Mouse (Mus musculus): ENCODE results near the gene Calm3.

The Calm3 gene

DNA sequence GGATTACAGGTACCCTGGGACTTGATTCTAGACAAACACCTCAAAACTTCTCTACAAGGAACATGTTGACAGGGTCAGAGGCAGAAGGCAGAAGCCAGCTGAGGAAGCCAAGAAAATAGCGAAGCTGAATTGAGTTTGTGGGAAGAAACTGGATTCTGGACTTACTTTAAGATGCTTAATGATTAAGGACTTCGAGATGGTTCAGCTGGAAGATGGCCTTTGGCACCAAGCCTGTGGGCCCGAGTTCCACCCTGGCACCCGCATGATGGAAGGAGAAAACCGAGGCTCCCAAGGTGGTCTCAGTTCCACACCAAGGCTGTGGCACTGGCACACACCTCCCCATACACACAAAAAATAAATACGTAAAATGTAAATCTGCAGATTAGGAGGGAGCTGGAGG lies 33.4 kb downstream of the Calm3 start:
- no peak for DNase-seq (ENCODE audit: low spot score)

DNA sequence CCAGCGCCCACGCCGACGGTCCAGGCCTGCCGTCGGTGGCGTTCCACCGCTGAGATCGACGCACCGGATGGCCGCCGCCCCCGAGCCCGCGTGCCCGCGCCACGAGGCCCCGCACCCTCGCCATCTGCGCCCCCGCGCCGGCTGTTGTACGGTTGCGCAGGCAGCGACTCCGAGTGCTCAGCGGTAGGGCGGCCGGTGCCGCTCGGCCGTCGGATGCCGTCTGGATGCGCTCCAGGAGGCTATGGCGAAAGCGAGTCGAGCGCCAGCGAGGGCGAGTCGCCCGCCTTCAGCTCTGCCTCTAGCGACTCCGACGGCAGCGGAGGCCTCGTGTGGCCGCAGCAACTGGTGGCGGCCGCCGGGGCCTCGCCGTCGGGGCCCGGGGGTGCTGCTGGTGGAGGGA lies 38.0 kb downstream of the Calm3 start:
- DNase-seq (ENCODE audit: low spot score), result no peak

DNA sequence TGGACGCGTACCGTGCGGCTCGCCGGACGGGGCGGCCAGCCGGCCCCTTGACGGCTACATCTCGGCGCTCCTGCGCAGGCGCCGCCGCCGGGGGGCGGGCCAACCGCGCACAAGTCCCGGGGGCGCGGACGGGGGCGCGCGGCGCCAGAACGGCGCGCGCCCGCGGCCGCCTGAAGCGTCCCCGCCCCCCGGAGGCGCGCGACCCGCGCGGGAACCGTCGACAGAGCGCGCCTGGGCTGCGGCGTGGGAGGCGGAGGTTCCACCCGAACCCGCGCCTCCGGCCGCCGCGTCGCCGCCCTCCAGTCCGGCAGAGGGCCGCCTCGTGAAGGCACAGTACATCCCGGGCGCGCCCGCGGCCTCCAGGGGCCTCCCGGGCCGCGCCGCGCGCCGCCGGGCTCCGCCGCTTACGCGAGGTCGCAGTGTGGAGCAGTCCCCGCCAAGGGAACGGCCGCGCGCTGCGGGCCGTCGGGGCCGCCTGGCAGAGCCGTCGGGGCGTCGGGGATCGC lies 38.6 kb downstream of the Calm3 start:
- DNase-seq (ENCODE audit: low spot score), result peak; percentile 32

DNA sequence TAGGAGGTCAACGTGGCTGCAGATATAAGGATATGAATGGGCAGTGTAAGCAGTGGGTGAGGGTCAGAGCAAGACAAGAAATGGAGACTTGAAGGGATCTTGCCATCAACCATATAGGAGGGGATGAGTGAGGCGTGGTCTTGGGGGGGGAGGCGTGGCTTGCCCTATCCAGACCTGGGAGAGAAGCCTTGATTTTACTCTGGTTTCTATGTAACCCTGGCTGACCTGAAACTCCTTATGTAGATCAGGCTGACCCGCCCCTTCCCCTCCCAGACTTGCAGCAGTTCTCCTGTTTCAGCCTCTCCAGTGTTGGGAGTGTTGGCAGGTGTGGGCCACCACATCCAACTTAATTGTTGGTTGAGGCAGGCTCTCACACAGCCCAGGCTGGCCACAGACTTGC lies 39.6 kb downstream of the Calm3 start:
- no peak for DNase-seq (ENCODE audit: low spot score)

DNA sequence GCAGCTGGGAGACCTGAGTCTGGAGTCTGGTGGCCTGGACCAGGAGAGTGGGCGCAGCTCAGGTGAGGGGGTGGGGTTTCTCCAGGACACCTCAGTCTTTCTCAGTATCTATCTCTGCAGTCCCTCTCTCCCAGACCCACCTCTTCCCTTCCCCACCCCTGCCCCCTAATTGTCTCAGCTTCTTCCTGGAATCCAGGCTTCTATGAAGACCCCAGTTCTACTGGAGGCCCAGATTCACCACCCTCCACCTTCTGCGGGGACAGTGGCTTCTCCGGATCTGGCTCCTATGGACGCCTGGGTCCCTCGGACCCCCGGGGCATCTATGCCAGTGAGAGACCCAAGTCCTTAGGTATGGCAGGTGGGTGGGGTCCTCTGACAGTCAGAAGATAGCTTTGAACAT lies 40.8 kb downstream of the Calm3 start:
- no peak for DNase-seq (ENCODE audit: low spot score)

DNA sequence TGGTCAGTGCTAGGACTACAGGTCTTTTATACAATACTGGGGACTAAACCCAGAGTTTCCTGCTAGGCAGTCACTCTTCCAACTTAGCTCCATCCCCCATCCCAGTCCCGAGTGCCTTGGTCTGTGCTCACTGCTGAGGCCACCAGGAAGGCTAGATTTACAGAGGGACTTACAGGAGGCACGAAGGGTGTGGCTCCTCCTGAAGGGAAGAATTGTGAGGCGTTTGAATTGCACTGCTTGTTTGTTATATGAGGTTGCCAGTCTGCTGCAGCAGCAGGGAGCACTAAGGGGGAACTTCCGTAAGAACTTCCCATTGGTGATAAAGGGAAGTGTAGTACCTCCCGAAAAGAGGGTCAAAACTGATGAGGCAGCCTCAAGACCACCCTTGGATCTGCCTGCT lies 43.3 kb downstream of the Calm3 start:
- no peak for DNase-seq (ENCODE audit: low spot score)

DNA sequence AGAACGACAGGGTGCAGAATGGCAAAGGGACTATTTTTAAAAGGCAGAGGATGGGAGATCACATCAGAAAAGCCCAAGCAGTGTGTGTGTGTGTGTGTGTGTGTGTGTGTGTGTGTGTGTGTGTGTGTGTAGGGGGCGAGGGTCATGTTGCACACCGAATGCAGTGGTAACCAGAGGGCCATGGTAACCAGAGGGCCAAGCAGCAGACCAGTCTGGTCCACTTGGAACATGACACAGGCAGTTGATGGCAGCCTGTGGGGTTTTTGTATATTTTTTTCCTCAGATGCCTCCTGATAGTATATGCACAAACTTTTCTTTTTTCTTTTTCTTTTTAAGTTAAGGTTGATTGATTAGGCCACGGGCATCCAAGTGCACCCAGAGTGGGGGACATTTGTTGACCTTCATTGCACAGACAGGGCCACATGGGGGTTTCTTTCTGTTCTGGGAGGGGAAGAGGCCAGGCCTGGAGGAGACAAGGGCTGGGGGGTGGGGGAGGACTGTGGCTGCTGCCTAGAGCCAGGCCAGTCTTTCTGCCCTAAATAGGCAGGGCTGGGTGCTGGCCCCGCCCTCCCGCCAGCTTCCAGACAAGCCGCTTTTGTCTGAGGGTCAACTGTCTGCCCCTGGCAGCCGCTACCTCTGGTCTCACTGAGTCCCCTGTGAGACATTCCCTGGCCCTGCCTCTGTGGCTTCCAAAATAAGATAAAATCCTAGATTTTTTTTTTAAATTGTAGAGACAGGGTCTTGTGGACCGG lies 43.9 kb downstream of the Calm3 start:
- DNase-seq (ENCODE audit: low spot score), result peak; percentile 88

DNA sequence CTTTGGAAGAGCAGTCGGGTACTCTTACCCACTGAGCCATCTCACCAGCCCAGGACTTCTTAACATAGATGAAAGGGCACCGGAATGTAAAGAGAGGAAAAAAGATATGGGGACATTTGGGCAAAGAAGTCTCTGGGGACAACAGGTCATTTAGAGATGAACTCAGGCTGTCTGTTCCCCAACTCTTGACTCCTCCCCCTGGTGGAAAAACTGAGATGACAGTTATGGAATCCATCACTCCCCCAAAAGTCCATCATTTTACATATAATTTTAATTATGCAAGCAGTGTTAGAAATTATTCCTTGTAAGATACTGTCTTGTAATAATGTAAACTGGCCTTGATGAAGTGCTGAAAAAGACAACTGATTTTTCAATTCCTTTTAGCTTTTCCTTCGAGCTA lies 46.2 kb downstream of the Calm3 start:
- DNase-seq (ENCODE audit: low spot score), result no peak

DNA sequence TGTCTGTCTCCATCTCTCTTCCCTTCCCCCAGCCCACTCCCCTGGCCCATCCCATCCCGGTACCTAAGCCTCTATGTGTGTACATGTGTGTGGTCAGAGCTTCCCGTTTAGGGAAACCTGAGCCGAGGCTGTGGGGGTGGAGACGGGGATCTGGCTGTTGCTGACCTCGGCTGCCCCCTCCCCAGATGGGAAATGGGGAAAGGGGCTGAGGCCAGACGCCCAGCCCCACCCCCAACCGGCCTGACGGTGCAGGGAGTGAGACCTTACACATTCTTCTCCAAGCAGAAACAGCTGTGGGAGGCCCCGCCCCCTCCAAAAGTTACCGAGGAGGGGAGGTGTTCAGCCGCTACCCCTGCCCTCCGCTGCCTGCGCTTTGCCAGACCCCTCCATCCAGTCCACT lies 47.3 kb downstream of the Calm3 start:
- DNase-seq (ENCODE audit: low spot score), result peak; percentile 56

DNA sequence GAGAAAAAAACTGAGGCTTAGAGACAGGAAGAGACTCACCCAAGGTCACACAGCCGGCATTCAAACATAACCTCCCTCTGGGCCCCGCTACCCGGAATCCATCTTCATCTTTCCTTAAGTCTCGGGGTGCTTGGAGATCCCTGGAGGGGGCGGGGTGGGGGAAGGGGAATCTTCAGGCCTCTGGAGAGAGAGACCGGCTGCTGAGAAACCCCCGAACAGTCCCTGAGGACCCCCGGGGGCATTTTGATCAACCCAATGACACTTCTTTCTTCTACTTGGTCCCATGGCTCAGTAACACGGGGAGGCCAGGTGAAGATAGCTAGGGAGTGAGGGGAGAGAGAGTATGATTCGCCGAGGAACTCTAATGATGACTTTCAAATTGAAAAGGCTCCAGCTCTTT lies 47.9 kb downstream of the Calm3 start:
- peak; percentile 30 for DNase-seq (ENCODE audit: low spot score)

DNA sequence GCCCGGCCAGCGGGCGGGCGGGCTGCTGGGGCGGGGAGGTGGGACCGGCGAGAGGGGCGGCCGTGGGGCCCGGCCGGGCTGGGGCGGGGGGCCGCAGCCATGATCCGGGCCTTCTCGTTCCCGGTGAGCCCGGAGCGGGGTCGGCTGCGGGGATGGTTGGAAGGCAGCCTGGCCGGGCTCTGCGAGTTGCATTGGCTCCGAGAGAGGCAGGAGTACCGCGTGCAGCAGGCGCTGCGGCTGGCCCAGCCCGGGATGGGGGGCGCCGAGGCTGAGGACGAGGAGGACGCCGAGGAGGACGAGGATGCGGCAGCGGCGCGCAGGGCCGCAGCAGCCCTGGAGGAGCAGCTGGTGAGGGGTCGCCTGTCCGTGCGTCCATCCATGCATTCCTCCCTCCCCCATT lies 48.6 kb downstream of the Calm3 start:
- no peak for DNase-seq (ENCODE audit: low spot score)

DNA sequence AGATGAGACGGTGACA lies 48.8 kb downstream of the Calm3 start, which contains the start of gene Dact3:
Gene Dact3, plus strand, starts transcription at position 8 of the 16 bp plus-strand sequence.
- no peak for DNase-seq (ENCODE audit: low spot score)

DNA sequence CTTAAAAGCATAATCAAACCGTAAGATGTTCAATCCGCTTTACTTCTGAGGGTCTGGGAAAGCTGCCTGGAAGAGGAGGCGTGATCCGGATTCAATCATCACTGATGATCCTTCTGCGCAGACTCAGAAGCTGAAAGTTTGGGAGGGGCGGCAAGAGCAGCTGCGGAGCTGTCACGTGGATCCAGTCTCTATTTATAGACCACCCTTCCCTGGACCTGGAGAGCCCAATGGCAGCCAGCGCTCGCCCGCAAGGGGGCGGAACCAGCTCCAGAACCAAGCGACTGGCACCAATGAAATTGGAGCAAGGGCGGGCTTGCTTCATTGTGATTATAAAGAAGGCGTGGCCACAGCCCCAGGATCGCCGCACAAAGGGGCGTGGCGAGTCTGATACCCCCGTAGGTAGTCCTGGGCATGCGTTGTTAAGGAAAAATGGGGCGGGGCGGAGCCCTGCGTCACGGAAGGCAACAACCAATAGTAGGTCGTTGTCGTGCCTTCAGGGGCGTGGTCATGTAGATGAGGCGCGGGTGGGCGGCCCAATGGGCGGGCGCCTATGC lies 49.1 kb downstream of the Calm3 start:
- peak; percentile 100 for DNase-seq (ENCODE audit: low spot score)

DNA sequence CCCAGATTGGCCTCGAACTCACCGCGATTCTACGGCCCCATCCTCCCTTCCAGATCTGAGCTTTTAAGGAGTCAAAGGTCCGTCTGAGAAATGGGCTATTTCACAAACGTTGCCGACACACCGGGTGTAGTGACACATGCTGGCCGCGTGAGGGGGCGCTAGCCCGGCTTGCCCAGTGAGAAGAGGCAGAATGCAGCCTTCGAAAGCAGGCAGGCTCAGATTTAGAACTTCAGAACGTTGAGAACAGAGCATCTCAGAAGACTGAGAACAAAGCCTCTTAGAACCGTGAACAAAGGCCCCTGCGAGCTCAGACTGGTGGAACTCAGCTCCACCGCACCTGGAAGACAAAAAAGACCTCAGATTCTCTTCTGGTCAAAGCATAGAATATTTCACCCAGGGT lies 49.7 kb downstream of the Calm3 start:
- peak; percentile 76 for DNase-seq (ENCODE audit: low spot score)

DNA sequence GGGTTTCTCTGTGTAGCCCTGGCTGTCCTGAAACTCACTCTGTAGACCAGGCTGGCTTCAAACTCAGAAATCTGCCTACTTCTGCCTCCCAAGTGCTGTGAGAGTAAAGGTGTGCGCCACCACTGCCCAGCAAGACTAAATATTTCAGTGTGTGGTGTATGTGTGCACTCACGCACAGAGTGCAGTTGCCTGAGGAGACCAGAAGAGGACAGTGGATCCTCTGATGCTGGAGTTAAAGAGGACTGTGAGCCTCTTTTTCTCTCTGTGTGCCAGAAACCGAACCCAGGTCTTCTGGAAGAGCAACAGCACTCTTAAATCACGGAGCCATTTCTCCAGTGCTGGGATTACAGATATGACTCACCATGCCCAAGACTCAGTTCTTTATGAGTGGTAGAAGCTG lies 50.5 kb downstream of the Calm3 start:
- no peak for DNase-seq (ENCODE audit: low spot score)

DNA sequence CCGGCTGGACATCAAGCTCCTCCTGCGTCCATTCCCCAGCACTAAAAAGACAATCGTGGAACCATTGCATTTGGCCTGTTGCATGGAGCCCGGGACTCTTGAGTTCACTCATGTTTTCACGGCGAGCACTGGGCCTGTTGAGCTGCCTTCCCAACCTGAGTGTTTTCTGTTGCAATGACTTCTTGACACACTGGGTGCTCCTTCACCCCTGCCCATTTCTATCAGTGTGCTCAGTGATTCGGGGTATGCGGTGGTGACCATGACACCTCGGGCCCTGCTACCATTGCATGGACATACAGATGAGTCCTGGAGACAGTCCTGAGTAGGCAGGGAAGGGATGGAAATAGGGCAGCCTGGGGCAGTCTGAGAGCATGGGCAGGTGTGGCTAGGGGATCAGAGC lies 51.4 kb downstream of the Calm3 start:
- DNase-seq (ENCODE audit: low spot score), result no peak

DNA sequence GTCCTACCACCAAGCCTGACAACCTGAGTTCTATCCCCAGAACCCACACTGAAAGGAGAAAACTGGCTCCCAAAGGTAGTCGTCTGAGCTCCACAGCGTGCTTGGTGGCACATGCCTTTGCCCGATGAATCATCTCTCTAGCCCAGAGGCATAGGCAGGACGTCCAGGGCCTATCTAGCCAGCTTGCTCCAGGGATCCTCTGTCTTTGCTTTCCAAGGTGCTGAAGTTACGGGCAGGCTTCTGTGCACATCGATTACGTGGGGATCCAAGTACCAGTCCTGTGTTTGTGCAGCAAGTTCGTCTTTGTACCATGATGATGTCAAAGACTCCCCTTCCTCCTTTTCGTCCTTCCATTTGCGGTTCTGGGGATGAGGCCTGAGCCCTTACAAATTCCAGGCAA lies 52.3 kb downstream of the Calm3 start:
- DNase-seq (ENCODE audit: low spot score), result no peak

DNA sequence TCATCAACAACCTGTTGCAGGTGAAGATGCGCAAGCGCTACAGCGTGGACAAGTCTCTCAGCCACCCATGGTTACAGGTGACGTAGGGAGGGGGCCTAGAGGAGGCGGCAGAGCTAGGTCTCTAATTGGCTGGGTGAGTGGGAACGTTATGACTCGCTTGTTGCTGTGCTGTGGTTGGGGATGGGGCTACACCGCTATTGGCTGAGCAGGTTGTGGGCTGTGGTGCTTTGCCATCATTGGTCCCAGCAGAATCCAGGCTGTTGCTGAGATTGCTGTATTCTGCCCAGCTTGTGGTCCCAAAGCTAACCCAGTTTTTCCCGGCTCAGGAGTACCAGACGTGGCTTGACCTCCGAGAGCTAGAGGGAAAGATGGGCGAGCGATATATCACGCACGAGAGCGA lies 54.4 kb downstream of the Calm3 start:
- peak; percentile 71 for DNase-seq (ENCODE audit: low spot score)

DNA sequence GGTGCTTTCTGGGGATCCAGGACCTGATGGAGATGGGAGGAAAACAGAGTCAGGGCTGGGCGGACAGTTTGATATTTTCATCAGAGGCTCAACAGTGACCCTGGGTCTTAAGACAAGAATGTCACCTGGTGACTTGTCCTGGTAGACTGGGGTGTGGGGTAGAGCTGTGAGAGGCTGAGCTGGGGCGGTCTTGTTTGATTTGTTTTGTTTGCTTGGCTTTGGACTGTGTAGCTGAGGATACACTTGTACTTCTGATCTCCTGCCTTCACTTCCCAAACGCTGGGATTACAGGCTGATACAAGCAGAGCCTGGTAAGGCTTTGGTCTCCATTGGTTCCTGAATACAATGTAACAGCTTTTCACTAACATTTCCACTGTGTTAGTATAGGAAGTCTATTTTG lies 56.4 kb downstream of the Calm3 start:
- DNase-seq (ENCODE audit: low spot score), result no peak

Data from retina, embryonic 14.5 days (tissue).